Mouse (Mus musculus) midbrain, embryonic 13.5 days (tissue): ENCODE measurements around the gene Wdsub1. TPM values are rescaled to one million over a fixed set of nuclear protein-coding genes. Genes with fewer than 3 reads are reported as not detected.
"Not testable (repeated sequence)": the region's sequence is repeated elsewhere in the genome, so short reads cannot be mapped to it uniquely, and the experiment has no call there.

ENCODE experiments used
- ATAC-seq: fragments of 200-750 bp; cut with Nextera tagmentation; 2 replicates; pipeline ENCODE4 v1.8.0; 2017; ENCODE audit warnings: mild to moderate bottlenecking, moderate TSS enrichment, moderate library complexity
- H3K27ac ChIP-seq: fragments of 300-500 bp; sonication (generic); 2 replicates; pipeline ENCODE4 v1.5.1; 2015; ENCODE audit warnings: inconsistent platforms, mild to moderate bottlenecking, moderate library complexity
- H3K27me3 ChIP-seq: fragments of 300-500 bp; sonication (generic); 2 replicates; pipeline ENCODE4 v1.6.1; 2015; ENCODE audit warnings: mild to moderate bottlenecking, inconsistent platforms
- H3K36me3 ChIP-seq: fragments of 300-500 bp; sonication (generic); 2 replicates; pipeline ENCODE4 v1.6.1; 2015; ENCODE audit warnings: mild to moderate bottlenecking, inconsistent platforms
- H3K4me1 ChIP-seq: fragments of 300-500 bp; sonication (generic); replicated peaks from 2 replicates; pipeline ENCODE4 v1.6.1; 2015; ENCODE audit warnings: inconsistent platforms
- H3K4me2 ChIP-seq: fragments of 300-500 bp; sonication (generic); replicated peaks from 2 replicates; pipeline ENCODE4 v1.6.1; 2015; ENCODE audit warnings: moderate library complexity, mild to moderate bottlenecking, inconsistent platforms
- H3K4me3 ChIP-seq: fragments of 300-500 bp; sonication (generic); replicated peaks from 2 replicates; pipeline ENCODE4 v1.5.1; 2015; ENCODE audit warnings: mild to moderate bottlenecking, inconsistent platforms
- H3K9ac ChIP-seq: fragments of 300-500 bp; sonication (generic); replicated peaks from 2 replicates; pipeline ENCODE4 v1.6.1; 2015; ENCODE audit warnings: mild to moderate bottlenecking, inconsistent platforms
- H3K9me3 ChIP-seq: fragments of 300-500 bp; sonication (generic); 2 replicates; pipeline ENCODE4 v1.6.1; 2016; ENCODE audit warnings: mild to moderate bottlenecking, inconsistent platforms
- WGBS: fragments of 180-500 bp; shearing (Covaris S2); methylation state at CpG from one replicate; pipeline ENCODE4 v1.1.7; 2015; 5-methylcytosine and 5-hydroxymethylcytosine counted together
- polyA plus RNA-seq: library from polyadenylated mRNA; unstranded; fragments of >200 nt; fragmentation: Nextera tagmentation; extraction: Ambion mirVana; gene quantifications from 2 replicates; pipeline ENCODE4 v1.2.1, GENCODE M21; 2015

Wdsub1 gene
- polyA plus RNA-seq, 1 experiment from 2014 or later: 15.4 TPM

DNA sequence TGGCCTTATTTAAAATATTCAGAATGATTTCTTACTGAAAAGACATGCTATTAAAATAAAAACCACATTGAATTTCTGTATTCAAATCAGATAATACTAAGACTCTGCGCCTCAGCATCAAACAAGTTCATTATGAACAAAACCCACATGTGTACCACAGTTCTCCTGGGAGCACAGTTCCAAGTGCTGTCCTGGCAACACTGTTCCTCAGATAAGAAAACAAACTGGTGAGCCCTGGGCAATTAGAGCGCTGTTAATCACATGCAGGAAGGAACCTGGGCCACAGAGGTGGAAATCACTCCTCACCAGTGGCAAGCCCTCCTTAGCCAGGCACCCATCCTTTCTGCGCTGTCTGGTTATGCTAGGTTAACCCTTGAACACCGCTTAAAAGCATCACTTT, 5.1 kb downstream of the Wdsub1 start:
- Histone ChIP-seq H3K4me2 (no peak overlapping the region), H3K9me3 (no peaks in the 10 kb centered on the region), H3K4me1 (peaks cover 6% of the 10 kb centered on the region; the same call in 1 of the 2 replicates), H3K27ac (no peak overlapping the region), H3K4me3 (no peak overlapping the region), H3K27me3 (no peaks in the 10 kb centered on the region), H3K9ac (no peak overlapping the region), H3K36me3 (peaks cover 3% of the 10 kb centered on the region; the same call in 1 of the 2 replicates)
- ATAC-seq: no peak
- WGBS: 81% methylated on average over 4 of the region's 4 CpGs

DNA sequence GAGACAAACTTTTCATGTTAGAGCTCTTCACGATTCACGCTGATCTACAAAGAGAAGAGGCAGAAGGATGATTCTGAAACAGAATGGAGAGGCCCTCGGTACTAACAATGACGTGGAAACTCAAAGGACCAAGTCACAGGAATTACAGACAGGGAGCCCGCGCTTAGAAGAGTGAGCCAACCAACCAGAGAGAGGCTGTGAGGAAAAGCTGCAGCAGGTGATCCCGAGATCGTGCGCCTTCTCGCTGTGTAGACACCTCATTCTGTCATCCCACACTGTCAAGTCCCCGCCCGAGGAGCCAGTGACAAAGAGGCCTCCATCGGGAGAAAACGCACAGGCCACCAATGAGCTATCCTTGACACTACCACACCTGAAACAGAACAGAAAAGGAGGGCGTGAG, 5.9 kb downstream of the Wdsub1 start:
- H3K27ac ChIP-seq: no peak overlapping the region
- no peak overlapping the region for H3K9ac ChIP-seq
- H3K36me3 ChIP-seq: peaks cover 10% of the 10 kb centered on the region
- no peaks in the 10 kb centered on the region for H3K4me1 ChIP-seq
- H3K27me3 ChIP-seq: no peaks in the 10 kb centered on the region
- WGBS: 89% methylated on average over 15 of the region's 15 CpGs
- H3K9me3 ChIP-seq: no peaks in the 10 kb centered on the region
- H3K4me3 ChIP-seq: no peak overlapping the region
- no peak for ATAC-seq
- no peak overlapping the region for H3K4me2 ChIP-seq

DNA sequence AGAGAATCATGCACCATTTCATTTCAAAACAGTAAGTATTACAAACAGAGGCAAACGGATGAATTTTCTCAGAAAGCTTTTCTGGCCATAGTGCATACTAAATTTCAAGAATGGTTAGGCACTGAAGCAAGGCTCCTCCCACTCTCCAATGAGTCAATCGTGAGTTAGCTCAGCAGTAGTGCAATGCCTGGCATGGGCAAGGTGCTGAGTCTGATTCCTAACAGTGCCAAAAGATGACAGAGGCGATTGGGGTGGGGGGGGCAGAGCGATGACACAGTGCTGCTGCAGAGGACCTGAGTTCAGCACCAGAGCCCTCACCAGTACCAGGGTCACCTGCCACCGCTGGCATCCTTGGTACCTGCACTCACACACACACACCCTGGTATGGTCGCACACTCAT, 11.9 kb downstream of the Wdsub1 start:
- H3K4me1 ChIP-seq: no peaks in the 10 kb centered on the region
- no peak overlapping the region for H3K9ac ChIP-seq
- H3K27ac ChIP-seq: no peak overlapping the region
- no peak overlapping the region for H3K4me3 ChIP-seq
- no peaks in the 10 kb centered on the region for H3K27me3 ChIP-seq
- H3K4me2 ChIP-seq: no peak overlapping the region
- 92% methylated on average over 6 of the region's 6 CpGs for WGBS
- H3K9me3 ChIP-seq: no peaks in the 10 kb centered on the region
- no peak for ATAC-seq
- H3K36me3 ChIP-seq: peaks cover 10% of the 10 kb centered on the region

DNA sequence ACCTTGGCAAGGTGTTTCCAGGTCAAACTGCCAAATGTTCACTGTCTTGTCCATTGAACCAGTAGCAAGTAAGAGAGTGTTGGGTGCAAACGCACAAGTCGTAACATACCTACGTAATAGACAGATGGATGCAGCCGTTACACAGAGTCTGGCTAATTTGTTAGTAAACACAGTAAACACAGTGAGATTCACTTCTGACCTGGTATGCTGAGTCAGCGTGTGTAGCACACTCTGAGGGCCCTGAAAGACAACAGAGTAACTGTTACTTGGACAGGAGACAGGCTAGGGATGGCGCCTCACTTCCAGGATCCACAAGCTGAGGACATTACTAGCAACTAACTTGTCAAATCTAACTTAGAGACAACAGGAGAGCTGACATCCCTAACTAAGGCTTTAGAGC, 19.8 kb downstream of the Wdsub1 start:
- no peak overlapping the region for H3K4me3 ChIP-seq
- 93% methylated on average over 6 of the region's 6 CpGs for WGBS
- no peaks in the 10 kb centered on the region for H3K27me3 ChIP-seq
- no peak overlapping the region for H3K9ac ChIP-seq
- no peak overlapping the region for H3K27ac ChIP-seq
- H3K4me1 ChIP-seq: peaks cover 7% of the 10 kb centered on the region; the same call in 1 of the 2 replicates
- no peak for ATAC-seq
- no peaks in the 10 kb centered on the region for H3K9me3 ChIP-seq
- no peak overlapping the region for H3K4me2 ChIP-seq
- 0 out of 2 replicates have a peak, but pooled peaks cover 3% of the 10 kb centered on the region for H3K36me3 ChIP-seq

DNA sequence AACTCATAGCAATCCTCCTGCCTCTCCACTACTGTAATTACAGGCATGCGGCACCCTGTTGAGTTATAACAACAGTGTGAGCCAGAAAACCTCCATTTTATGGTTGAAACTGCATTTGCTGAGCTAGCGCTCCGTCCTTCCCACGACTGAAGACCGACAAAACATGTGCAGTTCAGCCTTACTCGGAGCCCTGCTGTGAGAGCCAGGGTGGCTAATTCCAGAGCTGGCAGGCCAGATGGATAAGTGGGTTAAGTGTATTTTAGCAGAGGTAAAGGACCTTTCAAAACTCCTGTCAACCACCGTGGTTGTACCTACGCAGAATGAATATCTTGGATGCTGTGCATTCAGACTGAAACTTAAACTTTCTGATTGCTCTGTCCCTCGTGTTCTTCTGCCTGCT, 28.0 kb downstream of the Wdsub1 start:
- no peaks in the 10 kb centered on the region for H3K36me3 ChIP-seq
- no peak overlapping the region for H3K4me2 ChIP-seq
- 81% methylated on average over 9 of the region's 9 CpGs for WGBS
- H3K9me3 ChIP-seq: no peaks in the 10 kb centered on the region
- H3K4me3 ChIP-seq: no peak overlapping the region
- peaks cover 5% of the 10 kb centered on the region; the same call in 1 of the 2 replicates for H3K4me1 ChIP-seq
- H3K27me3 ChIP-seq: no peaks in the 10 kb centered on the region
- H3K27ac ChIP-seq: no peak overlapping the region
- ATAC-seq: no peak
- H3K9ac ChIP-seq: no peak overlapping the region

DNA sequence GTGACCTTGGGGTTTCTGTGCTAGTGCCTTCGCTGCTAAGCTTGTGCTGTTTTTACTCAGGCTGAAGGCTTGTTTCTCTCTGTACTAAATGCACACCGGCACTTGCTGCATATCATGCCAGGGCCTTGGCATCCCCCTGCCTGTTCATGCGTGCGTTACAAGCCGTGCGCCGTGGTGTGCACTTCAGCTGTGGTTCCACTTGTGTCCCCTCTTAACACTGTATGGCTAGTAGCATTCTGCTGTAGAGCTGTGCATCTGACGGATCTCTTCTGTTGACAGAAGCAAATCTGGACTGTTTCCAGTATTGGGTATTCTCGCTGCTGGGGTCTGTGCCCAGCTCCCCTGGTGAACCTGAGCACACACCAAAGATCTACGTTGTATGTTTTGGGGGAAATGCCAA, 28.8 kb downstream of the Wdsub1 start:
- Histone ChIP-seq H3K4me2 (no peak overlapping the region), H3K4me3 (no peak overlapping the region), H3K27ac (no peak overlapping the region), H3K9ac (no peak overlapping the region), H3K4me1 (no peaks in the 10 kb centered on the region), H3K36me3 (no peaks in the 10 kb centered on the region), H3K9me3 (no peaks in the 10 kb centered on the region), H3K27me3 (no peaks in the 10 kb centered on the region)
- no peak for ATAC-seq
- 91% methylated on average over 10 of the region's 10 CpGs for WGBS

DNA sequence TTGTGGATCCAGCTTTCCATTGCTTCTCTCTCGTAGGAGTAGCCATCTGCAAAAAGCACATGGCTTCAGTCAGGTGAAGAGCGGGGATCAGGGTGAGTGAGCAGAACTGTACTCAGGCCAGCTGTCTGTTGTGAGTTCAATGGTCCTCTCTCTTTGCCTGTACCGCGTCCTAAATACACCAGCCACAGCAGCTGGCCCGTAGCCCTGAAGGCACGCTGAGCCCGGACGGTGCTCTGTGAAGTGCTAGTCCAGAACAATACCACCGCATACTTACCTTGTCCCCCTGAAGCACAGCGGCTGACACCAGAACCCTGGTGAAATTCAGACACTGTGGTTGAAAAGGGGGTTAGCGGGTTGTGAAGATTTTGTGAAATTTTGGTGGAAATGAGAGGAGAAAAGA, 29.5 kb downstream of the Wdsub1 start:
- WGBS: 75% methylated on average over 11 of the region's 11 CpGs
- H3K9me3 ChIP-seq: no peaks in the 10 kb centered on the region
- no peak overlapping the region for H3K4me2 ChIP-seq
- no peak for ATAC-seq
- H3K4me3 ChIP-seq: no peak overlapping the region
- H3K4me1 ChIP-seq: no peaks in the 10 kb centered on the region
- H3K27me3 ChIP-seq: no peaks in the 10 kb centered on the region
- H3K27ac ChIP-seq: no peak overlapping the region
- no peaks in the 10 kb centered on the region for H3K36me3 ChIP-seq
- H3K9ac ChIP-seq: no peak overlapping the region

DNA sequence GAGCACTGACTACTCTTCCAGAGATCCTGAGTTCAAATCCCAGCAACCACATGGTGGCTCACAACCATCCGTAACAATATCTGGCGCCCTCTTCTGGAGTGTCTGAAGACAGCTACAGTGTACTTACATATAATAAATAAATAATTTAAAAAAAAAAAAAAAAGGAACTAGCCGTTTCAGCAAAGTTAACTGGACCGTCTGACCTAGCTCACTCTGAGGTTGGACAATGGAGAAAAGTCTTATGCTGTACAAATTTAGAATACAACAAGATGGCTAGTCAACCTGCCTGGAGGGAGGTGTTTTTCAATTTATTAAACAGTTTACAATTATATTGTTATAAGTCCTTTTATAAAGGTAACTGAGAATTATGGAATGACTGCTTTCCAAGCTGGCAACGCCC, 30.5 kb downstream of the Wdsub1 start:
- H3K4me2 ChIP-seq, ATAC-seq: not testable (repeated sequence)

DNA sequence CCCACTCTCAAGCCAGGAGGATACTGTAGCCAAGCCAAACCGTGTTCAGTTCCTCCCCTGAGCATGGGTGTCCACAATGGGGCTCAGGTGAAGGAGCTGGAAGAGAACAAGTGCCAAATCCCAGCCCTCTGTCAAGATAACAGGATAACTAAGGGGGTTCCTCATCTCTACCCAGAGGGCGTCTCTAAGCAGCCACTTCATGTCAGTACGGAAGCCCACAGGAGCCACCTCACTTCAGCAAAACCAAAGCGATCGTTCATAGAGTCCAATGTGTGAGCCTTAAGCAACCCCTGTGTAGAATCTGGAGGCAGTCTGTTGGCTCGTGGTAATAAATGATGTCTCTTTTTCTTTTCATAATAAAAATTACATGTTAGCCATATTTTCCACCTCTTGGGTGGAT, 38.5 kb downstream of the Wdsub1 start:
- WGBS: 91% methylated on average over 6 of the region's 6 CpGs
- ATAC-seq: no peak
- Histone ChIP-seq H3K4me3 (no peak overlapping the region), H3K27me3 (no peaks in the 10 kb centered on the region), H3K27ac (no peak overlapping the region), H3K9me3 (no peaks in the 10 kb centered on the region), H3K9ac (no peak overlapping the region), H3K4me2 (no peak overlapping the region), H3K36me3 (no peaks in the 10 kb centered on the region), H3K4me1 (peaks cover 17% of the 10 kb centered on the region)

More for the DNA sequence above, 30.5 kb downstream of the Wdsub1 start:
- H3K4me3 ChIP-seq, H3K9ac ChIP-seq, H3K27ac ChIP-seq, H3K9me3 ChIP-seq, H3K4me1 ChIP-seq, H3K36me3 ChIP-seq, H3K27me3 ChIP-seq: not testable (repeated sequence)
- WGBS: 86% methylated on average over 5 of the region's 5 CpGs

DNA sequence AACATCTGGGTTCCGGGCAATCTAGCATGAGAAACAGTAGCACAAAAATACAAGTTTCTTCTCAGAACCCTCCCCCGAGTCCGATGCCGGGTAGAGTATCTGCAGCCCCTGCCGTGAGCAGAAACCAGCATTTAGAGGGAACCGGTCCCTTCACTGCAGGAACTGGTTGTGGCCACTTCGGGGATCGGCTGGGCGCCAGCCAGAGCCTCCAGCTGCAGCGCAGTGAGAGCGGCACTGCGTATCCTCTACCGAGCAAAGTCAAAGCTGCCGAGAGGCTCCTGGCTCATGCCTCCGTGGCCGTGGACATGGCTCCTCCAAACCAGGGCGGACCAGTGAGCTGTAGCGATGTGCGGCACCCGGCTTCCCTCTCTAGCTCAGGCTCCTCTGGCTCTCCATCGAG, 39.2 kb downstream of the Wdsub1 start:
- H3K36me3 ChIP-seq: no peaks in the 10 kb centered on the region
- WGBS: 77% methylated on average over 21 of the region's 21 CpGs
- no peak overlapping the region for H3K9ac ChIP-seq
- peaks cover 17% of the 10 kb centered on the region for H3K4me1 ChIP-seq
- H3K4me3 ChIP-seq: no peak overlapping the region
- H3K27ac ChIP-seq: no peak overlapping the region
- H3K9me3 ChIP-seq: no peaks in the 10 kb centered on the region
- no peaks in the 10 kb centered on the region for H3K27me3 ChIP-seq
- no peak for ATAC-seq
- no peak overlapping the region for H3K4me2 ChIP-seq

DNA sequence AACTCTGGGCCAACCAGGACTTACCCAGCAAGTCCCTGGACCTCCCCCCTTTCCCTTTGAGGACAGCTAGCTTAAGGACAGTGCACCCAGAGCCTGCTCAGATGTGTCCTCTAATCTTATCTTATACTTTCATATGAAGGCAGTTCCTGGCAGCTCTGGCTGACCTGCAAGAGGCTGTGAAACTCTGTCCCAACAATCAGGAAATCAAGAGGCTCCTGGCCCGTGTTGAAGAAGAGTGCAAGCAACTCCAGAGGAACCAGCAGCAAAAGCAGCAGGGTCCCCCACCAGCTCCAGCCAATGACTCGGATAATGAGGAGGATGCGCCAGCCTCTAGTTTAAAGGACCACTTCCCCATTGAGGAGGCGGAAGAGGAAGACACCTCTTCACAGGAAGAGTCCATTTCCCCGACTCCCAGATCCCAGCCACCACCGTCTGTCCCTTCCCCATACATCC, 39.8 kb downstream of the Wdsub1 start:
- H3K9ac ChIP-seq: no peak overlapping the region
- no peaks in the 10 kb centered on the region for H3K27me3 ChIP-seq
- no peak overlapping the region for H3K4me3 ChIP-seq
- peaks cover 17% of the 10 kb centered on the region for H3K4me1 ChIP-seq
- H3K27ac ChIP-seq: no peak overlapping the region
- no peak overlapping the region for H3K4me2 ChIP-seq
- H3K9me3 ChIP-seq: no peaks in the 10 kb centered on the region
- no peaks in the 10 kb centered on the region for H3K36me3 ChIP-seq
- WGBS: 70% methylated on average over 6 of the region's 6 CpGs
- no peak for ATAC-seq

DNA sequence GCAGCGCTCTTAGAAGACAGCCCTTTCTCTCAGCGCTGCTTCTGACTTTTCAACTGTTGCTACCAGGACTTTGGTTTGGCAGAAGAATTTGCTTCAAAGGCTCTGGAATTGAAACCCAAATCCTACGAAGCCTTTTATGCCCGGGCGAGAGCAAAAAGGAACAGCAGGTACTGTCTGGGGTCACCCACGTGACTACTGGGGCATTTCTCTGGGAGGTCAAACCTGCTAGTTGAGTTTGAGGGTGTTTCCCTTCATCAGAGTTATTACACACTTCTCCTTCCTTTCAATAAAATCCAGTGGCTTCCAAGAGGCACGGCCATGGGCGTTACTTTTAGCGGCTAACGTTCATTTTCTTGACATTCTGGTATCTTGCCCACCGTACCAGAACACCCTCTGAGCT, 40.4 kb downstream of the Wdsub1 start:
- H3K27ac ChIP-seq: no peak overlapping the region
- H3K9me3 ChIP-seq: no peaks in the 10 kb centered on the region
- no peaks in the 10 kb centered on the region for H3K27me3 ChIP-seq
- no peak overlapping the region for H3K9ac ChIP-seq
- H3K4me2 ChIP-seq: no peak overlapping the region
- peaks cover 17% of the 10 kb centered on the region for H3K4me1 ChIP-seq
- ATAC-seq: no peak
- H3K4me3 ChIP-seq: no peak overlapping the region
- H3K36me3 ChIP-seq: no peaks in the 10 kb centered on the region
- WGBS: 76% methylated on average over 11 of the region's 11 CpGs

DNA sequence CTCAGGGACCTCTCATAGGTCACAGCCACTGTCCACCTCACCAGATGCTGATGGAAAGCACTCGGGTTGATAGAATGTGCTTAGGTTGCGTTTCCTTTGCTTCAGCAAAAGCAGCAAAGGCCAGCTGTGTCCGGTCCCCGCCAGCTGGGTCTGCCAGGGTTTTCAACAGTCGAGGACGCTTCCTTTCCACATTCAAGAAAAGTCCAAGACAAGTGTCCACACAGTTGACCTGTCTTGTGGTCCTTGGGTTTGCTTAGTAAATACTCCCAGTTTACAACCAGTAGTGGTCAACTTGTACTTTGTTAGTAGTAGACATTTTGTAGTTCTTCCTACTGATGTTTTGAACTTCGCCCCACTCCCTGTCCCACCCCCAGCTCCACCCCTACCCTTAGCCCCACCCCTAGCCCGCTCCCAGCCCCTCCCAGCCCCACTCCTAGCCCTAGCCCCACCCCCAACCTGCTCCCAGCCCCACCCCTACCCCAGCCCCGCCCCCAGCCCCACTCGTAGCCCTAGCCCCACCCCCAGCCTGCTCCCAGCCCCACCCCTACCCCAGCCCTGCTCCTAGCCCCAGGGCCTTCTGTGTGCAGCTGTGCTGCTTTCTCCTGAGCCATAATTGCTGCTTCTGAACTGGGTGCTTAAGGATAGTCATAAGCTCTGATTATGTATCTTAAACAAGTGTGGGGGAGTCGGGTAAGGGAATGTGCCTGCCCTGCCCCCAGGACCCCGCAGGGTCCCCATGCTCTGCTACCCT, 41.0 kb downstream of the Wdsub1 start:
- H3K4me3 ChIP-seq: no peak overlapping the region
- 65% methylated on average over 11 of the region's 12 CpGs for WGBS

More for the DNA sequence above, 41.0 kb downstream of the Wdsub1 start:
- H3K4me2 ChIP-seq: no peak overlapping the region
- H3K36me3 ChIP-seq: no peaks in the 10 kb centered on the region
- ATAC-seq: 0 out of 2 replicates have a peak, but pooled peaks have one; percentile 28
- H3K27ac ChIP-seq: peak overlapping the region; percentile 69
- H3K27me3 ChIP-seq: no peaks in the 10 kb centered on the region
- H3K9me3 ChIP-seq: no peaks in the 10 kb centered on the region
- H3K4me1 ChIP-seq: peaks cover 17% of the 10 kb centered on the region
- H3K9ac ChIP-seq: no peak overlapping the region
